Mouse (Mus musculus) left cerebral cortex, adult 2 months (tissue): ENCODE data around the gene Tsks. TPM values are rescaled to one million over a fixed set of nuclear protein-coding genes. Genes with fewer than 3 reads are reported as not detected.
A peak's percentile ranks its signal among the peaks of the same experiment; 100 is the strongest.

Experiments
- DNase-seq, 2 experiments: peaks; one replicate each; pipeline ENCODE4 v3.0.0; 2021 to 2022; ENCODE audit warnings: low spot score in 2 of 2, mixed read lengths in 1 of 2; ENCODE audit errors: extremely low spot score in 1 of 2
- H3K27ac ChIP-seq: fragments of 200-600 bp; 2 replicates; pipeline ENCODE4 v1.8.1; 2022
- H3K4me3 ChIP-seq: fragments of 200-600 bp; 2 replicates; pipeline ENCODE4 v1.8.1; 2022
- CTCF ChIP-seq: fragments of 200-600 bp; IDR thresholded peaks from 2 replicates; pipeline ENCODE4 v1.8.1; 2022; ENCODE audit warnings: antibody characterized with exemption, mild to moderate bottlenecking, moderate library complexity
- intact Hi-C: fragments of 180-260 bp; cut with DNase I; formaldehyde crosslinking; loops from one replicate; pipeline ENCODE4 v1.15.1; 2025
- total RNA-seq, 2 experiments: library from RNA; stranded (reverse); gene quantifications; 2 replicates each; pipeline ENCODE4 v1.2.3; 2021

The Tsks gene
- total RNA-seq, 2 experiments from 2014 or later: 2.8 to 3.0 TPM

GRCm38 (mm10) chr7:44916191-44916590 is 26.8 kb upstream of the Tsks start:
- no peak overlapping the region for H3K4me3 ChIP-seq
- intact Hi-C loops: no loop called here
- TF ChIP-seq CTCF: no peak
- no peak overlapping the region for H3K27ac ChIP-seq
- DNase-seq: no peak

GRCm38 (mm10) chr7:44916881-44917280 is 26.1 kb upstream of the Tsks start:
- no peak for TF ChIP-seq CTCF
- Histone ChIP-seq H3K4me3 (no peak overlapping the region), H3K27ac (peak overlapping the region; percentile 85; the same call in 1 of the 2 replicates)
- DNase-seq: no peak
- intact Hi-C loops: no loop called here

- Histone ChIP-seq H3K27ac (peak overlapping the region; percentile 85), H3K4me3 (no peak overlapping the region)
- TF ChIP-seq CTCF: no peak
- no peak for DNase-seq
- intact Hi-C loops: no loop called here
Measured at GRCm38 (mm10) chr7:44918219-44918618, 24.8 kb upstream of the Tsks start.

- no peak for TF ChIP-seq CTCF
- H3K4me3 ChIP-seq: no peak overlapping the region
- intact Hi-C loops: no loop called here
- DNase-seq: no peak
- peak overlapping the region; percentile 28; the same call in 1 of the 2 replicates for H3K27ac ChIP-seq
Measured at GRCm38 (mm10) chr7:44919127-44919526, 23.9 kb upstream of the Tsks start.

- intact Hi-C loops: loop anchor here (5.0 kb wide), 1 partner anchor 35 kb away; no protein-coding TSS in a partner anchor
- Histone ChIP-seq H3K27ac (no peak overlapping the region), H3K4me3 (no peak overlapping the region)
- no peak for DNase-seq
- no peak for TF ChIP-seq CTCF
Measured at GRCm38 (mm10) chr7:44922530-44922929, 20.5 kb upstream of the Tsks start.

- TF ChIP-seq CTCF: peak; percentile 54
- no peak for DNase-seq
- Histone ChIP-seq H3K27ac (no peak overlapping the region), H3K4me3 (no peak overlapping the region)
- intact Hi-C loops: no loop called here
Measured at GRCm38 (mm10) chr7:44925468-44925867, 17.5 kb upstream of the Tsks start.

- intact Hi-C loops: loop anchor here (2.0 kb wide), 1 partner anchor 60 kb away; the partner anchor contains the start of gene Ptov1
- no peak for TF ChIP-seq CTCF
- peak overlapping the region; percentile 73 for H3K4me3 ChIP-seq
- no peak for DNase-seq
- H3K27ac ChIP-seq: peak overlapping the region; percentile 99
Measured at GRCm38 (mm10) chr7:44928570-44928969, 14.4 kb upstream of the Tsks start.

- Histone ChIP-seq H3K27ac (peak within 1 kb of the TSS; percentile 99), H3K4me3 (peak within 1 kb of the TSS; percentile 73)
- peak; percentile 16 for TF ChIP-seq CTCF
- intact Hi-C loops: loop anchor here (2.0 kb wide), 2 partner anchors 21 to 61 kb away; partner anchors contain the start of gene Ptov1
- DNase-seq: peak; percentile 99 to 100
Measured at GRCm38 (mm10) chr7:44929204-44930151, 13.5 kb upstream of the Tsks start, which contains the start of gene Ap2a1. Gene Ap2a1 (minus strand): TSS chr7:44929496.

GRCm38 (mm10) chr7:44938680-44939079 is 4.3 kb upstream of the Tsks start:
- intact Hi-C loops: no loop called here
- H3K27ac ChIP-seq: no peak overlapping the region
- TF ChIP-seq CTCF: no peak
- no peak overlapping the region for H3K4me3 ChIP-seq
- no peak for DNase-seq

- H3K4me3 ChIP-seq: no peak overlapping the region
- DNase-seq: peak in 1 of 2 experiments; percentile 9
- intact Hi-C loops: loop anchor here (2.0 kb wide), 1 partner anchor 19 kb away; no protein-coding TSS in a partner anchor
- no peak for TF ChIP-seq CTCF
- peak overlapping the region; percentile 84 for H3K27ac ChIP-seq
Measured at GRCm38 (mm10) chr7:44949922-44950321, 6.9 kb downstream of the Tsks start.

- intact Hi-C loops: loop anchor here (2.0 kb wide), 1 partner anchor 21 kb away; no protein-coding TSS in a partner anchor
- no peak overlapping the region; the same call in 1 of the 2 replicates for H3K27ac ChIP-seq
- TF ChIP-seq CTCF: no peak
- peak in 1 of 2 experiments; percentile 18 for DNase-seq
- peak overlapping the region; percentile 51 for H3K4me3 ChIP-seq
Measured at GRCm38 (mm10) chr7:44951960-44952359, 9.0 kb downstream of the Tsks start.

- Histone ChIP-seq H3K27ac (peak overlapping the region; percentile 71), H3K4me3 (peak overlapping the region; percentile 51)
- DNase-seq: peak; percentile 80 to 81
- TF ChIP-seq CTCF: no peak
- intact Hi-C loops: no loop called here
Measured at GRCm38 (mm10) chr7:44952611-44953306, 9.8 kb downstream of the Tsks start.
